Mouse (Mus musculus) stomach, embryonic 16.5 days (tissue): Measurements from ENCODE around the gene Ubash3b. TPM values are rescaled to one million over a fixed set of nuclear protein-coding genes. Genes with fewer than 3 reads are reported as not detected.

Source experiments
- ATAC-seq: fragments of 200-750 bp; cut with Nextera tagmentation; 2 replicates; pipeline ENCODE4 v1.8.0; 2017; ENCODE audit warnings: moderate number of reproducible peaks, moderate TSS enrichment; ENCODE audit not compliant: insufficient read depth, low FRiP score
- H3K27ac ChIP-seq: fragments of 300-500 bp; sonication (generic); 2 replicates; pipeline ENCODE4 v1.5.1; 2014; ENCODE audit warnings: low read length
- H3K27me3 ChIP-seq: fragments of 300-500 bp; sonication (generic); 2 replicates; pipeline ENCODE4 v1.6.1; 2014; ENCODE audit warnings: low read length, control low read depth, mixed read lengths; ENCODE audit not compliant: control insufficient read depth, insufficient read depth
- H3K36me3 ChIP-seq: fragments of 300-500 bp; sonication (generic); 2 replicates; pipeline ENCODE4 v1.6.1; 2014; ENCODE audit warnings: low read length; ENCODE audit not compliant: control insufficient read depth, insufficient read depth
- H3K4me1 ChIP-seq: fragments of 300-500 bp; sonication (generic); 2 replicates; pipeline ENCODE4 v1.6.1; 2014; ENCODE audit warnings: low read length, control low read depth, mixed read lengths; ENCODE audit not compliant: control insufficient read depth, insufficient read depth
- H3K4me2 ChIP-seq: fragments of 300-500 bp; sonication (generic); 2 replicates; pipeline ENCODE4 v1.6.1; 2014; ENCODE audit warnings: low read depth, low read length, mixed read lengths
- H3K4me3 ChIP-seq: fragments of 300-500 bp; sonication (generic); replicated peaks from 2 replicates; pipeline ENCODE4 v1.5.1; 2014; ENCODE audit warnings: mild to moderate bottlenecking, low read length
- H3K9ac ChIP-seq: fragments of 300-500 bp; sonication (generic); 2 replicates; pipeline ENCODE4 v1.6.1; 2014; ENCODE audit warnings: low read length
- H3K9me3 ChIP-seq: fragments of 300-500 bp; sonication (generic); replicated peaks from 2 replicates; pipeline ENCODE4 v1.6.1; 2016; ENCODE audit warnings: low read length, control low read depth; ENCODE audit not compliant: control insufficient read depth
- WGBS: fragments of 180-500 bp; shearing (Covaris S2); extraction: QIAGEN DNeasy Blood & Tissue Kit; methylation state at CpG from one replicate; pipeline ENCODE4 v1.1.7; 2014; 5-methylcytosine and 5-hydroxymethylcytosine counted together
- polyA plus RNA-seq: library from polyadenylated mRNA; unstranded; fragments of >200 nt; fragmentation: Nextera tagmentation; extraction: Ambion mirVana; gene quantifications from 2 replicates; pipeline ENCODE4 v1.2.1, GENCODE M21; 2015

The Ubash3b gene
- polyA plus RNA-seq, 1 experiment from 2014 or later, result 3.0 TPM

- Histone ChIP-seq H3K27me3 (no peaks in the 10 kb centered on the region), H3K4me2 (no peak overlapping the region), H3K9ac (no peak overlapping the region), H3K27ac (no peak overlapping the region), H3K4me1 (no peaks in the 10 kb centered on the region), H3K36me3 (no peaks in the 10 kb centered on the region), H3K9me3 (no peaks in the 10 kb centered on the region), H3K4me3 (no peak overlapping the region)
- ATAC-seq, result peak; percentile 74
- WGBS, result 17% methylated on average over 9 of the region's 9 CpGs
These were observed 29.4 kb upstream of the Ubash3b start for GRCm38 (mm10) chr9:41190745-41191482.

- WGBS, result 81% methylated on average over 4 of the region's 4 CpGs
- no peak overlapping the region for H3K4me3 ChIP-seq
- H3K4me1 ChIP-seq, result peaks cover 7% of the 10 kb centered on the region; the same call in 1 of the 2 replicates
- no peak overlapping the region for H3K9ac ChIP-seq
- no peak for ATAC-seq
- H3K27ac ChIP-seq, result no peak overlapping the region
- no peaks in the 10 kb centered on the region for H3K27me3 ChIP-seq
- no peak overlapping the region for H3K4me2 ChIP-seq
- no peaks in the 10 kb centered on the region for H3K36me3 ChIP-seq
- no peaks in the 10 kb centered on the region for H3K9me3 ChIP-seq
These were observed 26.4 kb upstream of the Ubash3b start for GRCm38 (mm10) chr9:41187939-41188338.

GRCm38 (mm10) chr9:41187498-41187897 is 26.0 kb upstream of the Ubash3b start:
- Histone ChIP-seq H3K9me3 (no peaks in the 10 kb centered on the region), H3K36me3 (no peaks in the 10 kb centered on the region), H3K4me3 (no peak overlapping the region), H3K4me2 (no peak overlapping the region), H3K27me3 (no peaks in the 10 kb centered on the region), H3K9ac (no peak overlapping the region), H3K4me1 (peaks cover 7% of the 10 kb centered on the region; the same call in 1 of the 2 replicates), H3K27ac (no peak overlapping the region)
- 85% methylated on average over 9 of the region's 9 CpGs for WGBS
- no peak for ATAC-seq

- WGBS, result 42% methylated on average over 9 of the region's 9 CpGs
These were observed 23.8 kb upstream of the Ubash3b start for GRCm38 (mm10) chr9:41185331-41185730.

GRCm38 (mm10) chr9:41182550-41182949 is 21.1 kb upstream of the Ubash3b start:
- Histone ChIP-seq H3K4me3 (no peak overlapping the region), H3K27ac (no peak overlapping the region), H3K4me1 (peaks cover 7% of the 10 kb centered on the region; the same call in 1 of the 2 replicates), H3K4me2 (no peak overlapping the region), H3K9me3 (no peaks in the 10 kb centered on the region), H3K9ac (no peak overlapping the region), H3K27me3 (no peaks in the 10 kb centered on the region), H3K36me3 (no peaks in the 10 kb centered on the region)
- ATAC-seq, result 0 out of 2 replicates have a peak, but pooled peaks have one; percentile 47

More at GRCm38 (mm10) chr9:41185331-41185730, 23.8 kb upstream of the Ubash3b start:
- no peak overlapping the region for H3K27ac ChIP-seq
- H3K9me3 ChIP-seq, result no peaks in the 10 kb centered on the region
- no peak for ATAC-seq
- H3K27me3 ChIP-seq, result no peaks in the 10 kb centered on the region
- H3K4me3 ChIP-seq, result no peak overlapping the region
- no peaks in the 10 kb centered on the region for H3K36me3 ChIP-seq
- H3K4me1 ChIP-seq, result peaks cover 7% of the 10 kb centered on the region; the same call in 1 of the 2 replicates
- H3K9ac ChIP-seq, result no peak overlapping the region
- H3K4me2 ChIP-seq, result no peak overlapping the region; the same call in 1 of the 2 replicates

GRCm38 (mm10) chr9:41181803-41182202 is 20.3 kb upstream of the Ubash3b start:
- 71% methylated on average over 8 of the region's 8 CpGs for WGBS
- Histone ChIP-seq H3K4me3 (no peak overlapping the region), H3K9me3 (no peaks in the 10 kb centered on the region), H3K4me2 (no peak overlapping the region), H3K36me3 (no peaks in the 10 kb centered on the region), H3K4me1 (peaks cover 7% of the 10 kb centered on the region; the same call in 1 of the 2 replicates), H3K27ac (no peak overlapping the region), H3K9ac (no peak overlapping the region), H3K27me3 (no peaks in the 10 kb centered on the region)
- ATAC-seq, result no peak

DNA sequence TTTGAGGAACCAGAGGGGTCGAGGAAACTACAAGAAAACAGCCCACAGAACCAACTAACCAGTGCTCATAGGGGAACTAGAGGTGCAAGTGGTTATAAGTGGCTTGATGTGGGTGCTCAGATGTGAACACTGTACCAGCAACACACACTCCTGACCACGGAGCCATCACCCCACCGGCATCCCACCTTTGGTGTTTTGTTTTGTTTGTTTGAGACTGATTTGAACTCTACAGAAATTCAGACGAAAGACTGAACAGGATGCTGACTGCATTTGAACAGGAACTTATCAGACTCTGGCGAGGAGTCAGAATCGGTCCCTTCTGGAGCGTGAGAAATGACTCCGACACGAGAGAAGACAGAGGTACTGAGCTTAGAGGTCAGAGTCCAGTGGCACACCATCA is 19.9 kb upstream of the Ubash3b start:
- no peak overlapping the region for H3K4me3 ChIP-seq
- no peaks in the 10 kb centered on the region for H3K36me3 ChIP-seq
- H3K27ac ChIP-seq, result no peak overlapping the region
- H3K9me3 ChIP-seq, result no peaks in the 10 kb centered on the region
- ATAC-seq, result no peak
- H3K4me2 ChIP-seq, result no peak overlapping the region
- H3K9ac ChIP-seq, result no peak overlapping the region
- no peaks in the 10 kb centered on the region for H3K27me3 ChIP-seq
- 80% methylated on average over 9 of the region's 9 CpGs for WGBS
- H3K4me1 ChIP-seq, result peaks cover 7% of the 10 kb centered on the region; the same call in 1 of the 2 replicates

DNA sequence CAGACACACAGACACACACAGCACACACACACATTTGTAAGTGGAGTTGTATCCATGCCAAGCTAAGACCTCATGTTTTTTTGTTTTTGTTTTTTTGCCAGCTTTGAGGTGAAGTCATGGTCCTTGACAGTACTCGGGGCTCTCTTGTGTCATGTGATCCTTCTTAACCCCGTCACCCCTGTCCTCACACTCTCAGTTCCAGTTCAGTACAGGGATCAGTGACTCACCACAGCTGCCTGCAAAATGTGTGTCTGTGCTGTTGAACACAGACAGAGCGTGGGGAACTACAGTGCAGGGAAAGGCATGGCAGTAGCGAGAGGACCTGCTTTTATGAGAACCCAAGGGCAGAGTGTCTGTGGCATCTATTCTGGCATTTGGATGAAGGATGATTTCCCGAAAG is 17.6 kb upstream of the Ubash3b start:
- Histone ChIP-seq H3K4me1 (no peaks in the 10 kb centered on the region), H3K4me2 (no peak overlapping the region), H3K4me3 (no peak overlapping the region), H3K36me3 (no peaks in the 10 kb centered on the region), H3K9me3 (no peaks in the 10 kb centered on the region), H3K27me3 (no peaks in the 10 kb centered on the region), H3K9ac (no peak overlapping the region), H3K27ac (no peak overlapping the region)
- ATAC-seq, result no peak
- WGBS, result 73% methylated on average over 5 of the region's 5 CpGs

DNA sequence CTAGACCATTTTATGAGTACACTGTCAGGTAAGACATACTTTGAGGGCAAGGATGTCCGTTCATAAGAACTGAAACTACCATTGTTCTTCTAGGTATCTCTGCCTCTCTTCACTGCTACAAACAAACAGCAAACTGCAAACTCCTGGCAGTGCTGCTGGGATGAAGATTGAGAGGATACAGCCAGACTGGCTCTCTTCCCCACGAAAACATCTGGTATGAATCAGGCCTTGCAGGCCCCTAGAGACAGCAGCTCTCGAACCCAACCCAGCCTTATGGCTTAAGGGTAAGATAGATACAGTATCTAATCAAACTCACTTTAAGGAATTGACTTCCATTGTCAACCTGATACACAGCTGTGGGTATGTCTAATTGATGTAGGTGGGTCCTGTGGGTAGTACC is 11.7 kb upstream of the Ubash3b start:
- Histone ChIP-seq H3K36me3 (no peaks in the 10 kb centered on the region), H3K9ac (no peak overlapping the region), H3K27me3 (no peaks in the 10 kb centered on the region), H3K27ac (no peak overlapping the region), H3K4me2 (no peak overlapping the region), H3K9me3 (no peaks in the 10 kb centered on the region), H3K4me3 (no peak overlapping the region), H3K4me1 (0 out of 2 replicates have a peak, but pooled peaks cover 3% of the 10 kb centered on the region)
- no peak for ATAC-seq
- 51% methylated on average over 3 of the region's 3 CpGs for WGBS
